Mouse (Mus musculus): ENCODE results near the gene Slc6a6. TPM values are rescaled to one million over a fixed set of nuclear protein-coding genes. Genes with fewer than 3 reads are reported as not detected.

Gene Slc6a6
- polyA plus RNA-seq, 1 experiment from 2014 or later, result 109 TPM

GRCm38 (mm10) chr6:91700823-91701621 lies 17.2 kb downstream of the Slc6a6 start:
- WGBS, result 52% methylated on average over 11 of the region's 11 CpGs
- no peak for TF ChIP-seq CTCF (IDR thresholded peaks at IDR 0.05; ENCODE audit: low read depth)

GRCm38 (mm10) chr6:91703459-91703858 lies 19.6 kb downstream of the Slc6a6 start:
- TF ChIP-seq CTCF (IDR thresholded peaks at IDR 0.05; ENCODE audit: low read depth), result no peak
- H3K4me1 ChIP-seq (replicated peaks; ENCODE audit: control insufficient read depth, insufficient read depth, low read length), result peaks cover 12% of the 10 kb centered on the region; the same call in 1 of the 2 replicates
- no peaks in the 10 kb centered on the region for H3K27me3 ChIP-seq (replicated peaks; ENCODE audit: control insufficient read depth, insufficient read depth, low read length)
- no peak overlapping the region for H3K9ac ChIP-seq (ENCODE audit: low read depth, low read length)
- 90% methylated on average over 2 of the region's 2 CpGs for WGBS
- ATAC-seq, result no peak
- H3K36me3 ChIP-seq (ENCODE audit: control insufficient read depth, insufficient read depth), result peaks cover 28% of the 10 kb centered on the region; the same call in 1 of the 2 replicates
- H3K9me3 ChIP-seq (ENCODE audit: control insufficient read depth), result no peaks in the 10 kb centered on the region
- H3K27ac ChIP-seq (ENCODE audit: low read depth, low read length), result no peak overlapping the region
- H3K4me2 ChIP-seq (replicated peaks; ENCODE audit: low read depth), result no peak overlapping the region
- H3K4me3 ChIP-seq (ENCODE audit: low read depth, low read length), result no peak overlapping the region

More at GRCm38 (mm10) chr6:91700823-91701621, 17.2 kb downstream of the Slc6a6 start:
- Histone ChIP-seq H3K27ac (ENCODE audit: low read depth, low read length) (peak overlapping the region; percentile 63), H3K4me2 (replicated peaks; ENCODE audit: low read depth) (peak overlapping the region; percentile 14), H3K27me3 (replicated peaks; ENCODE audit: control insufficient read depth, insufficient read depth, low read length) (no peaks in the 10 kb centered on the region), H3K4me1 (replicated peaks; ENCODE audit: control insufficient read depth, insufficient read depth, low read length) (peaks cover 21% of the 10 kb centered on the region; the same call in 1 of the 2 replicates), H3K36me3 (ENCODE audit: control insufficient read depth, insufficient read depth) (peaks cover 26% of the 10 kb centered on the region; the same call in 1 of the 2 replicates), H3K9me3 (ENCODE audit: control insufficient read depth) (no peaks in the 10 kb centered on the region), H3K9ac (ENCODE audit: low read depth, low read length) (no peak overlapping the region), H3K4me3 (ENCODE audit: low read depth, low read length) (no peak overlapping the region)
- ATAC-seq, result peak; percentile 72

GRCm38 (mm10) chr6:91704446-91704845 lies 20.6 kb downstream of the Slc6a6 start:
- Histone ChIP-seq H3K36me3 (ENCODE audit: control insufficient read depth, insufficient read depth) (peaks cover 33% of the 10 kb centered on the region; the same call in 1 of the 2 replicates), H3K9me3 (ENCODE audit: control insufficient read depth) (no peaks in the 10 kb centered on the region), H3K27ac (ENCODE audit: low read depth, low read length) (no peak overlapping the region), H3K4me2 (replicated peaks; ENCODE audit: low read depth) (no peak overlapping the region), H3K4me1 (replicated peaks; ENCODE audit: control insufficient read depth, insufficient read depth, low read length) (peaks cover 12% of the 10 kb centered on the region; the same call in 1 of the 2 replicates), H3K27me3 (replicated peaks; ENCODE audit: control insufficient read depth, insufficient read depth, low read length) (no peaks in the 10 kb centered on the region), H3K9ac (ENCODE audit: low read depth, low read length) (no peak overlapping the region), H3K4me3 (ENCODE audit: low read depth, low read length) (no peak overlapping the region)
- no peak for ATAC-seq
- TF ChIP-seq CTCF (IDR thresholded peaks at IDR 0.05; ENCODE audit: low read depth), result no peak
- 71% methylated on average over 1 of the region's 1 CpGs for WGBS

- 29% methylated on average over 4 of the region's 4 CpGs for WGBS
- H3K27ac ChIP-seq (ENCODE audit: low read depth, low read length), result peak overlapping the region; percentile 66; the same call in 1 of the 2 replicates
- peaks cover 33% of the 10 kb centered on the region; the same call in 1 of the 2 replicates for H3K36me3 ChIP-seq (ENCODE audit: control insufficient read depth, insufficient read depth)
- TF ChIP-seq CTCF (IDR thresholded peaks at IDR 0.05; ENCODE audit: low read depth), result no peak
- no peaks in the 10 kb centered on the region for H3K9me3 ChIP-seq (ENCODE audit: control insufficient read depth)
- H3K4me1 ChIP-seq (replicated peaks; ENCODE audit: control insufficient read depth, insufficient read depth, low read length), result peaks cover 12% of the 10 kb centered on the region; the same call in 1 of the 2 replicates
- no peak overlapping the region for H3K4me2 ChIP-seq (replicated peaks; ENCODE audit: low read depth)
- no peak for ATAC-seq
- no peaks in the 10 kb centered on the region for H3K27me3 ChIP-seq (replicated peaks; ENCODE audit: control insufficient read depth, insufficient read depth, low read length)
- no peak overlapping the region for H3K9ac ChIP-seq (ENCODE audit: low read depth, low read length)
- no peak overlapping the region for H3K4me3 ChIP-seq (ENCODE audit: low read depth, low read length)
Measured at GRCm38 (mm10) chr6:91705651-91706050, 21.8 kb downstream of the Slc6a6 start.

GRCm38 (mm10) chr6:91706072-91706776 lies 22.4 kb downstream of the Slc6a6 start:
- Histone ChIP-seq H3K36me3 (ENCODE audit: control insufficient read depth, insufficient read depth) (peaks cover 35% of the 10 kb centered on the region; the same call in 1 of the 2 replicates), H3K9me3 (ENCODE audit: control insufficient read depth) (no peaks in the 10 kb centered on the region), H3K27me3 (replicated peaks; ENCODE audit: control insufficient read depth, insufficient read depth, low read length) (no peaks in the 10 kb centered on the region), H3K4me2 (replicated peaks; ENCODE audit: low read depth) (no peak overlapping the region), H3K27ac (ENCODE audit: low read depth, low read length) (peak overlapping the region; percentile 66), H3K9ac (ENCODE audit: low read depth, low read length) (no peak overlapping the region), H3K4me3 (ENCODE audit: low read depth, low read length) (no peak overlapping the region), H3K4me1 (replicated peaks; ENCODE audit: control insufficient read depth, insufficient read depth, low read length) (peaks cover 12% of the 10 kb centered on the region; the same call in 1 of the 2 replicates)
- WGBS, result 59% methylated on average over 13 of the region's 13 CpGs
- ATAC-seq, result no peak
- no peak for TF ChIP-seq CTCF (IDR thresholded peaks at IDR 0.05; ENCODE audit: low read depth)

- Histone ChIP-seq H3K9ac (ENCODE audit: low read depth, low read length) (no peak overlapping the region), H3K36me3 (ENCODE audit: control insufficient read depth, insufficient read depth) (peaks cover 37% of the 10 kb centered on the region), H3K4me2 (replicated peaks; ENCODE audit: low read depth) (no peak overlapping the region), H3K4me3 (ENCODE audit: low read depth, low read length) (no peak overlapping the region), H3K27me3 (replicated peaks; ENCODE audit: control insufficient read depth, insufficient read depth, low read length) (no peaks in the 10 kb centered on the region), H3K4me1 (replicated peaks; ENCODE audit: control insufficient read depth, insufficient read depth, low read length) (peaks cover 22% of the 10 kb centered on the region), H3K27ac (ENCODE audit: low read depth, low read length) (peak overlapping the region; percentile 66), H3K9me3 (ENCODE audit: control insufficient read depth) (no peaks in the 10 kb centered on the region)
- WGBS, result 57% methylated on average over 8 of the region's 8 CpGs
- no peak for TF ChIP-seq CTCF (IDR thresholded peaks at IDR 0.05; ENCODE audit: low read depth)
- ATAC-seq, result peak; percentile 24; the same call in 1 of the 2 replicates
Measured at GRCm38 (mm10) chr6:91707276-91707885, 23.5 kb downstream of the Slc6a6 start.

Measured in intestine, postnatal 0 days (tissue).